Mouse (Mus musculus): ENCODE measurements at regions not wholly inside any gene's neighbourhood (a gene's known extent, or its start where the extent isn't known, plus 50 kb on each side); places are given as distances from the start of the nearest gene placed in this dataset.
"Not testable (repeated sequence)": the region's sequence is repeated elsewhere in the genome, so short reads cannot be mapped to it uniquely, and the experiment has no call there.

GRCm38 (mm10) chr17:41264512-41265222, 329.8 kb upstream of the Cenpq start:
- no peak for ATAC-seq (replicated peaks; ENCODE audit: low FRiP score, poor library complexity, severe bottlenecking)

- ATAC-seq (replicated peaks; ENCODE audit: low FRiP score, poor library complexity, severe bottlenecking), result no peak
Measured at GRCm38 (mm10) chr17:41261495-41261894, 326.6 kb upstream of the Cenpq start.

GRCm38 (mm10) chr17:41248406-41248805, 313.6 kb upstream of the Cenpq start:
- ATAC-seq (replicated peaks; ENCODE audit: low FRiP score, poor library complexity, severe bottlenecking), result no peak

- ATAC-seq (replicated peaks; ENCODE audit: low FRiP score, poor library complexity, severe bottlenecking), result 0 out of 2 replicates have a peak, but pooled peaks have one; percentile 25
Measured at GRCm38 (mm10) chr17:41227128-41228014, 292.5 kb upstream of the Cenpq start.

GRCm38 (mm10) chr17:41216816-41217215, 282.0 kb upstream of the Cenpq start:
- no peak for ATAC-seq (replicated peaks; ENCODE audit: low FRiP score, poor library complexity, severe bottlenecking)

- not testable (repeated sequence) for ATAC-seq (replicated peaks; ENCODE audit: low FRiP score, poor library complexity, severe bottlenecking)
Measured at GRCm38 (mm10) chr17:41199417-41199816, 264.6 kb upstream of the Cenpq start.

GRCm38 (mm10) chr17:41190371-41190770, 255.5 kb upstream of the Cenpq start:
- ATAC-seq (replicated peaks; ENCODE audit: low FRiP score, poor library complexity, severe bottlenecking), result not testable (repeated sequence)

- ATAC-seq (replicated peaks; ENCODE audit: low FRiP score, poor library complexity, severe bottlenecking), result not testable (repeated sequence)
Measured at GRCm38 (mm10) chr17:41186691-41187090, 251.8 kb upstream of the Cenpq start.

- ATAC-seq (replicated peaks; ENCODE audit: low FRiP score, poor library complexity, severe bottlenecking), result no peak
Measured at GRCm38 (mm10) chr17:41184751-41185150, 249.9 kb upstream of the Cenpq start.

GRCm38 (mm10) chr17:41153736-41154453, 219.0 kb upstream of the Cenpq start:
- ATAC-seq (replicated peaks; ENCODE audit: low FRiP score, poor library complexity, severe bottlenecking), result no peak

GRCm38 (mm10) chr17:41152427-41152826, 217.6 kb upstream of the Cenpq start:
- ATAC-seq (replicated peaks; ENCODE audit: low FRiP score, poor library complexity, severe bottlenecking), result no peak

- no peak for ATAC-seq (replicated peaks; ENCODE audit: low FRiP score, poor library complexity, severe bottlenecking)
Measured at GRCm38 (mm10) chr17:41144523-41144922, 209.7 kb upstream of the Cenpq start.

GRCm38 (mm10) chr17:41125582-41125981, 190.7 kb upstream of the Cenpq start:
- ATAC-seq (replicated peaks; ENCODE audit: low FRiP score, poor library complexity, severe bottlenecking), result no peak

- no peak for ATAC-seq (replicated peaks; ENCODE audit: low FRiP score, poor library complexity, severe bottlenecking)
Measured at GRCm38 (mm10) chr17:41122939-41123338, 188.1 kb upstream of the Cenpq start.

GRCm38 (mm10) chr17:41103980-41104379, 169.1 kb upstream of the Cenpq start:
- ATAC-seq (replicated peaks; ENCODE audit: low FRiP score, poor library complexity, severe bottlenecking), result no peak

GRCm38 (mm10) chr17:41070874-41071273, 136.0 kb upstream of the Cenpq start:
- ATAC-seq (replicated peaks; ENCODE audit: low FRiP score, poor library complexity, severe bottlenecking), result no peak

All from erythroid progenitor cell, adult 5-6 weeks (primary cell).